Mouse (Mus musculus): Measurements from ENCODE around the gene Mecom. TPM values are rescaled to one million over a fixed set of nuclear protein-coding genes. Genes with fewer than 3 reads are reported as not detected.

The Mecom gene
- polyA plus RNA-seq, 1 experiment, result 0.19 TPM

- H3K27me3 ChIP-seq (ENCODE audit: control insufficient read depth, insufficient read depth, low read length), result no peaks in the 10 kb centered on the region
- no peak overlapping the region for H3K27ac ChIP-seq (ENCODE audit: control insufficient read depth, insufficient read depth, low read depth, low read length)
These were observed 359.9 kb downstream of the Mecom start for GRCm38 (mm10) chr3:30187812-30188469.

GRCm38 (mm10) chr3:30181807-30182481 is 365.9 kb downstream of the Mecom start:
- H3K36me3 ChIP-seq (ENCODE audit: control insufficient read depth, insufficient read depth, low read length), result no peaks in the 10 kb centered on the region
- H3K27ac ChIP-seq (ENCODE audit: control insufficient read depth, insufficient read depth, low read depth, low read length), result no peak overlapping the region
- H3K4me1 ChIP-seq (ENCODE audit: control insufficient read depth, insufficient read depth, low read length), result no peaks in the 10 kb centered on the region
- no peak for TF ChIP-seq CTCF (IDR thresholded peaks at IDR 0.05; ENCODE audit: control insufficient read depth, insufficient read depth, insufficient replicate concordance, low read depth, low read length)
- TF ChIP-seq POLR2A (IDR thresholded peaks at IDR 0.05; ENCODE audit: control insufficient read depth, low read depth, low read length), result no peak
- no peak overlapping the region for H3K4me3 ChIP-seq (ENCODE audit: control insufficient read depth, low read depth, low read length)
- no peaks in the 10 kb centered on the region for H3K27me3 ChIP-seq (ENCODE audit: control insufficient read depth, insufficient read depth, low read length)

More at GRCm38 (mm10) chr3:30187812-30188469, 359.9 kb downstream of the Mecom start:
- Histone ChIP-seq H3K4me3 (ENCODE audit: control insufficient read depth, low read depth, low read length) (no peak overlapping the region), H3K4me1 (ENCODE audit: control insufficient read depth, insufficient read depth, low read length) (no peaks in the 10 kb centered on the region), H3K36me3 (ENCODE audit: control insufficient read depth, insufficient read depth, low read length) (no peaks in the 10 kb centered on the region)
- TF ChIP-seq POLR2A (IDR thresholded peaks at IDR 0.05; ENCODE audit: control insufficient read depth, low read depth, low read length) (no peak), CTCF (IDR thresholded peaks at IDR 0.05; ENCODE audit: control insufficient read depth, insufficient read depth, insufficient replicate concordance, low read depth, low read length) (no peak)

GRCm38 (mm10) chr3:30176615-30177014 is 371.2 kb downstream of the Mecom start:
- Histone ChIP-seq H3K4me1 (ENCODE audit: control insufficient read depth, insufficient read depth, low read length) (no peaks in the 10 kb centered on the region), H3K27me3 (ENCODE audit: control insufficient read depth, insufficient read depth, low read length) (no peaks in the 10 kb centered on the region), H3K36me3 (ENCODE audit: control insufficient read depth, insufficient read depth, low read length) (no peaks in the 10 kb centered on the region), H3K27ac (ENCODE audit: control insufficient read depth, insufficient read depth, low read depth, low read length) (no peak overlapping the region), H3K4me3 (ENCODE audit: control insufficient read depth, low read depth, low read length) (no peak overlapping the region)
- TF ChIP-seq CTCF (IDR thresholded peaks at IDR 0.05; ENCODE audit: control insufficient read depth, insufficient read depth, insufficient replicate concordance, low read depth, low read length), result no peak
- TF ChIP-seq POLR2A (IDR thresholded peaks at IDR 0.05; ENCODE audit: control insufficient read depth, low read depth, low read length), result no peak

- H3K4me1 ChIP-seq (ENCODE audit: control insufficient read depth, insufficient read depth, low read length), result no peaks in the 10 kb centered on the region
- H3K4me3 ChIP-seq (ENCODE audit: control insufficient read depth, low read depth, low read length), result no peak overlapping the region
- H3K36me3 ChIP-seq (ENCODE audit: control insufficient read depth, insufficient read depth, low read length), result no peaks in the 10 kb centered on the region
These were observed 374.0 kb downstream of the Mecom start for GRCm38 (mm10) chr3:30173812-30174211.

GRCm38 (mm10) chr3:30168396-30169186 is 379.2 kb downstream of the Mecom start:
- no peaks in the 10 kb centered on the region for H3K27me3 ChIP-seq (ENCODE audit: control insufficient read depth, insufficient read depth, low read length)
- no peak overlapping the region for H3K4me3 ChIP-seq (ENCODE audit: control insufficient read depth, low read depth, low read length)
- H3K36me3 ChIP-seq (ENCODE audit: control insufficient read depth, insufficient read depth, low read length), result no peaks in the 10 kb centered on the region
- TF ChIP-seq POLR2A (IDR thresholded peaks at IDR 0.05; ENCODE audit: control insufficient read depth, low read depth, low read length) (no peak), CTCF (IDR thresholded peaks at IDR 0.05; ENCODE audit: control insufficient read depth, insufficient read depth, insufficient replicate concordance, low read depth, low read length) (no peak)
- H3K4me1 ChIP-seq (ENCODE audit: control insufficient read depth, insufficient read depth, low read length), result no peaks in the 10 kb centered on the region
- H3K27ac ChIP-seq (ENCODE audit: control insufficient read depth, insufficient read depth, low read depth, low read length), result no peak overlapping the region

More at GRCm38 (mm10) chr3:30173812-30174211, 374.0 kb downstream of the Mecom start:
- no peaks in the 10 kb centered on the region for H3K27me3 ChIP-seq (ENCODE audit: control insufficient read depth, insufficient read depth, low read length)
- H3K27ac ChIP-seq (ENCODE audit: control insufficient read depth, insufficient read depth, low read depth, low read length), result no peak overlapping the region
- no peak for TF ChIP-seq CTCF (IDR thresholded peaks at IDR 0.05; ENCODE audit: control insufficient read depth, insufficient read depth, insufficient replicate concordance, low read depth, low read length)
- no peak for TF ChIP-seq POLR2A (IDR thresholded peaks at IDR 0.05; ENCODE audit: control insufficient read depth, low read depth, low read length)

- Histone ChIP-seq H3K4me3 (ENCODE audit: control insufficient read depth, low read depth, low read length) (no peak overlapping the region), H3K36me3 (ENCODE audit: control insufficient read depth, insufficient read depth, low read length) (no peaks in the 10 kb centered on the region), H3K4me1 (ENCODE audit: control insufficient read depth, insufficient read depth, low read length) (no peaks in the 10 kb centered on the region), H3K27ac (ENCODE audit: control insufficient read depth, insufficient read depth, low read depth, low read length) (no peak overlapping the region), H3K27me3 (ENCODE audit: control insufficient read depth, insufficient read depth, low read length) (no peaks in the 10 kb centered on the region)
- TF ChIP-seq POLR2A (IDR thresholded peaks at IDR 0.05; ENCODE audit: control insufficient read depth, low read depth, low read length) (no peak), CTCF (IDR thresholded peaks at IDR 0.05; ENCODE audit: control insufficient read depth, insufficient read depth, insufficient replicate concordance, low read depth, low read length) (no peak)
These were observed 380.8 kb downstream of the Mecom start for GRCm38 (mm10) chr3:30167027-30167426.

GRCm38 (mm10) chr3:30164834-30165233 is 383.0 kb downstream of the Mecom start:
- Histone ChIP-seq H3K4me3 (ENCODE audit: control insufficient read depth, low read depth, low read length) (no peak overlapping the region), H3K36me3 (ENCODE audit: control insufficient read depth, insufficient read depth, low read length) (no peaks in the 10 kb centered on the region), H3K4me1 (ENCODE audit: control insufficient read depth, insufficient read depth, low read length) (no peaks in the 10 kb centered on the region), H3K27ac (ENCODE audit: control insufficient read depth, insufficient read depth, low read depth, low read length) (no peak overlapping the region), H3K27me3 (ENCODE audit: control insufficient read depth, insufficient read depth, low read length) (no peaks in the 10 kb centered on the region)
- TF ChIP-seq CTCF (IDR thresholded peaks at IDR 0.05; ENCODE audit: control insufficient read depth, insufficient read depth, insufficient replicate concordance, low read depth, low read length) (no peak), POLR2A (IDR thresholded peaks at IDR 0.05; ENCODE audit: control insufficient read depth, low read depth, low read length) (no peak)
